Mouse (Mus musculus) ovary, postnatal 10 days (tissue): ENCODE results near the gene Prmt7.
A peak's percentile ranks its signal among the peaks of the same experiment; 100 is the strongest.
"Not testable (repeated sequence)": the region's sequence is repeated elsewhere in the genome, so short reads cannot be mapped to it uniquely, and the experiment has no call there.

Source experiments
- DNase-seq: peaks from one replicate; pipeline ENCODE4 v3.0.0; 2022; ENCODE audit warnings: low spot score

The Prmt7 gene

DNA sequence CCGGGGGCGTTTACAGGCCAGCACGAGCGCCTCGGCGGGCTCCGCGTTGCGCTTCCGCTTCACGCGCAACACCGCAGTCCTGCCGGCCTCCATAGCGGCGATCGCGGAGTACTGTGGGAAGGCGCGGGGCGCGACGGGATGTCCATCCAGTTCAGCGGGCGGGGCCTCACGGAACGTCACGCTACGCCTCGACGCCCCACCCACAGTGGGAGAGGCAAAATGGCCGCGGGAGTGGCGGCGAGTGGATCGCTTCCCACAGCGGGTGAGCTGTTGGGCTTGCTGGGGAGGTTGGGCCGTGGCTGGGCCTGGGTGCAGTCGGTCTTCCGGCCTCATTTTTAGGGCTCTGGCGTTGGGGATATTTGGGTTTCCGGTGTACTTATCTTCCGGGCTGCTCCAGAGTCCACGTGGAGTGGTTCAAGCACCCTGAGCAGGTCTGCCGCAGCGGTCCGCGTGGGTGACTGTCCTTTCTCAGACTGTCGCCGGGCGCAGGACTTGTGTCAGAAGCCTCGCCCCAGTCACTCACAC, at the start of gene Prmt7, which contains the start of gene Slc7a6os:
Gene Prmt7, plus strand, starts transcription at position 116 of the 525 bp plus-strand sequence.
Gene Slc7a6os, minus strand, starts transcription at position 115 of the 525 bp plus-strand sequence.
- peak; percentile 91 for DNase-seq

DNA sequence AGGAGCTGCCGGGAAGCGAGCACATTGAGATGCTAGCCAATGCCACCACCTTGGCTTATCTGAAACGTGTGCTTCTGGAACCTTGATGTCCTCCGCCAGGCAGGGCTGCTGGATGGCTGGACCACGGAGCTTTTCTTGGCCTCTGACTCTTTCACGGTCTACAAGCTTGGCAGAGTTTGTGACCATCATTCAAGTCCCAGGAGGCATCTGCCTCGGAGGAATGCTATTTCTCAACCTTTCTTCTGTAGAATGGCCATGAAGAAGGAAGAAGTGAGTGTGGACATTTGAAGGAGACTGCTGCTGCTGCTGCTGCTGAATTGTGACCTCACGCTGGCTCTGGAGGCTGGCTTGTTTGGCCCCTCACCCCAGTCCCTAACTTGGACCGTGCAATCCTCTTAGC, 47.5 kb upstream of the Prmt7 start:
- no peak for DNase-seq

DNA sequence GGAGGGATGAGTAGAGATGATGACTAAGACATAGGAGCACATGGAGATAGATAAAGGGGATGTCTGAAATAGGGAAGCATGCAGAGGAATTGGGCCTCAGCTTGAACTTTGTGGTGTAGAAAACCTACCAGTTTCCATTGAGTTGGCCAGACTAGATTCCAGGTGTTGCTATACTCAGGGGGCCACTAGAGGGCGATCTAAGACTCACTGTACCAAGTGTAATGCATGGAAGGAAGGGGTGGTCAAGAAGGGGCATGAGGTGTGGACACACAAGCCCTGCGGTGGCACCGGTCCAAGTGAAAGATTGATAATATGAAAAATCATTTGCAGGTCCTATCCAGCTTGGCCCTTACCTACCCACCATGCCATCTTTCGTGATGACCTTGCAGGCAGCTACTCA, 45.3 kb upstream of the Prmt7 start:
- DNase-seq = peak; percentile 44

DNA sequence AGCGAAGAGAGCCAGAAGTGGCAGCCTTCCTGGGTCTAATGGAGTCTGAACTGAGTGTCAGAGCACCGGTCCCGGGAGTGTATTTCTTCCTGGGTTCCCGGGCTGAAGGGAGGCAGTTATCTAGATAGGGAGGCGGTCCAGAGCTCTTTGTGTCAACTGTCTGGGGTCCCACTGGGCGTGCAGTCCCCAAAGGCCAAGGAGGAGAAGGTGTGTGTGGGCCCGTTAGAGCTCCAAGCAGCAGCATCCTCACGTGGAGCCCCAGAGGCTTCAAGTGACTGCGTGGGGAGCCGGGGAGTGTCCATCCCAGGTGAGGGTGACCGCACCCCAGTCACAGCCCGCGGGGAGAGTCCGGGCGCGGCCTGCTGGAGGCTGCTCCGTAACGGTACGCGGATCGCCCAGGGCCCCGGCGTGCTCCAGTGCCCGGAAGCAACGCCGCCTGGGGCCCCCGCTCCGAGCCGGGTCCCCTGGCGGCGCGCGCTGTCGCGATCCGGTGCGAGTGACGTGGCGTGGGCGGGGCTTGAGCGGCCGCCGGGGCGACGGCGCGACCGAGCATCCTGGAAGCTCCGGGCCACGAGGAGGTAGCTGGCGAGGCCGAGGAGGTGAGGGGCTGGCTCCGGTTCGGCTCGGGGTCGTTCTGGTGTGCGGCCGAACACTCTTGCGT, 42.2 kb upstream of the Prmt7 start, which contains the start of gene Slc7a6:
Gene Slc7a6, plus strand, starts transcription at position 502 of the 661 bp plus-strand sequence.
- peak; percentile 67 for DNase-seq

DNA sequence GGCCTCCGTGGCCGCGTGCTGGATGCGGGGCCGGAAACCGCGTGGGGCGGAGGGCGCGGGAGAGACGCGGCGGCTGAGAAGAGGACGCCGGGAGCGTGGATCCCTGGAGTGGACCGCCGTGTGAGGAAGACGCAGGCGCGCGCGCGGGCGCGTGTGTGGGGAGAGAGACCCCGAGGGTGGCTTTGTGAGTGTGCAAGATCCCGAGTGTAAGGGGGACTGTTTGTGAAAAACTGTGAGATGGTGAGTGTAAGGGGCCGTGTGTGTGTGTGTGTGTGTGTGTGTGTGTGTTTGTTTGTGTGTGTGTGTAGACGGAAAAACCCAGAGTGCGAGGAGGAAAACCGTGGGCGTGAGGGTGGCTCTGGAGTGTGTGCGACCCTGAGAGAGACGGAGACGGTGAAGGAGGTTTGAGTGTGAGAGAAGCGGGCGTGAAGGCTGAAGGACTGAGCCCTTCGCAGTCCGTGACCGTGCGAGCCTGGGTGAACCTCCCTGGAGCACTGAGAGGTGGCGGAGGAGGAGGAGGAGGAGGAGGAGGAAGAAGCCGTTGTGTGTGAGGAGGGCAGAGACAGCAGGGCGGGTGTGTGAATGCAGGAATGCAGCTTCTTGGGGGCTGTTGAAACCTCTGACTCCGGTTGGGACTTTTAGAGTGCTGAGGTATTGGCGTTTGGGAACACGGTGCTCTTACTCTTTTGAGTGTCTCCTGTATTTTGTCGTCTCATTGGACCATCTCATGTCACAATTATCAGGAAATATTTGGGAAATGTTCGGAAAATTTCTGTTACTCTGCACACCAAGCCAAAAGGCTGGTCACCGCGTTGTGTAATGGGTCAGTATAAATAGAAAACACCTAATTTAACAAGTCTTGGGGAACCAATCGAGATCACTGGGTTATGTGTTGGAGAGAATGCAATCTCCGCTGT, 41.5 kb upstream of the Prmt7 start:
- DNase-seq = no peak

DNA sequence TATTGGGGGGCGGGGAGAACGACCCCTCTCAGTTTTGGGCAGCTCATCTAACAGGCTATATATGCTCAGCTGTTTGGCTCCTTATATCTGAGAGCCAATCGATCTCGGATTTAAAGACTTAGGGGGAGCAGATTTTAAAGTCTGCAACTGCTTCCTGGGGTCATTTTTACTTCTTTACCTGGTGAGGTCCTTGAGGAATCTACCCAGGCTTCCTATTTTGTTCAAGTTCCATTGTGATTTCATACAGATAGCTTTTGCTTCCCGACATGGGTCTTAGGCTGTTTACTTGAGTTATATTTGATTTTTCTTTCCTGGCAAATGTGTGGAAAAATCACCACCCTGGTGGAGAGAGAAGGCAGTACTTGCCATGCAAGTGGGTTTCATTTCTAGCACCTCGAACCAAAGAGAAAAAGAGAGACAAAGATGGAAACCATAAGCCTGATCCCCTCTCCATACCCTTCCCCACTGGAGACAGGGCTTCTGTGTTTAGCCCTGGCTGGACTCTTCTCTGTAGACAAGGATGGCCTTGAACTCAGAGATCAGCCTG, 40.7 kb upstream of the Prmt7 start:
- DNase-seq = no peak

DNA sequence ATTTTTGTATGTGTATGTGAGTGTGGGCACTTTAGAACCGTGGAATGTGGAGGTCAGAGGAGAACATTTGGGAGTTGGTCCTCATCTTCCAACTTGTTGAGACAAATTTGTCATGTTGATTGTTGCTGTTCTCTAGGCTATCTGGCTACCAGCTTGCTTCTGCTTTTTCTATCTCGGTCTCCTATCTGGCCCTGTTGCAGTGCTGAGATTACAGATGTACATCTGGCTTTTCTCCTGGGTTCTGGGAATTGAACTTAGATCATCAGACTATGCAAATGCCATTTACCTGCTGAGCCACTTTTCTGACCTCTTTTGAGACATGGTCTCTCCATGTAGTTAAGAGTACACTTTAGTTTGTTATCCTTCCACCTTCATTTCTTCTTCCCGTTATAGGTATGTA, 37.2 kb upstream of the Prmt7 start:
- DNase-seq = no peak

DNA sequence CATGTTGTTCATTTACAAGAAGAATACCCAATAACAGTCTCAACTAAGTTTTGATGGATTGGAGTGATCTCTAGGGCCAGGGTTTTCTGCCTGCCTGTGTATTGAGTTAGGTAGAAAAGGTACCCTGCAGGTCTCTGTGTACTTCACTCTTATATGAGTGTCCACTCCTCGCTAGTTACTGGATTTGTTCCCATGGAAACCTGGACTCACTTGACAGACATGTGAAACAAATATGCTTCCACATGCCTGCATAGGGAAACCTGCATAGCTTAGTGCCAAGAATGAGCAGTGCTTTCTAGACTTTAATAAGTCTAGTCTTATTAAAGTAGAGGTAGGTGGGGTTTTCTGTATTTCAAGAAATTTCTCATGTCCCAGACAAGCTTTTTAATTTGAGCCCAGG, 33.8 kb upstream of the Prmt7 start:
- no peak for DNase-seq

DNA sequence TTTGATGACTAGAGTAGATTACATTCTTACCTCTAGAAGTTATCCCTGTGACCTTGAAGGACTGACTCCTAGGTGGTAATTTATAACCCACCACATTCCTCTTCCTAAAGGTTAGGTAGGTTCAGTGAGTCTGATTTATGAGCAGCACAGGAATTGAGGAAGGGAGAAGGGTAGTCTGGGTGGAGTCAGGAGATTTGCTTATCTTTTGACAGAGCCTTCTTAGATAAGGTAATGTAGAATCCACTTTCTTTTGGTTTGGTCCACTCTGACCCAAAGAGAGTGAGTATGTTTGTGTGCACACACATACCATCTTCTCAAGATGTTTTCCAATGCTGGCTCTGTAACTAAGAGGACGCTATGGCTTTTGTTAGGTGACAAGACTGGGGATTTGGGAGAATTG, 33.1 kb upstream of the Prmt7 start:
- DNase-seq = no peak

DNA sequence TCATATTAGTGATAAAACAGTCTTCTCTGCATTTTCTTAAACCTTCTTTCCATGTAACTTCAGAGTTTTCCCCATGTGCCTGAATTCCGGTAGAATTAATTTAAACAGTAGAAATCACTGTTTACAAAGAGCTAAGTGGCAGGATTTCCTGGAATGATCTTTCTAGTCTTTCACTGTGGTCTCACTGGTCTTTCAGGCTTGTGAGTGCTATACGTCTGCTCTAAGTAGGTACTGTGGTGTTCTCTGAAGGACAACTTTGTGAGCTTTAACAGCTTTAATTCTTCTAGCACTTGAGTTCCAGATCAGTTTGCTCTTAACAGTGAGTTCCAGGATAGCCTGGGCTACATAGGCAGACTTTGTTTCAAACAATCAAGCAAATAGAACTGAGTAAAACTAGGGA, 32.3 kb upstream of the Prmt7 start:
- no peak for DNase-seq

DNA sequence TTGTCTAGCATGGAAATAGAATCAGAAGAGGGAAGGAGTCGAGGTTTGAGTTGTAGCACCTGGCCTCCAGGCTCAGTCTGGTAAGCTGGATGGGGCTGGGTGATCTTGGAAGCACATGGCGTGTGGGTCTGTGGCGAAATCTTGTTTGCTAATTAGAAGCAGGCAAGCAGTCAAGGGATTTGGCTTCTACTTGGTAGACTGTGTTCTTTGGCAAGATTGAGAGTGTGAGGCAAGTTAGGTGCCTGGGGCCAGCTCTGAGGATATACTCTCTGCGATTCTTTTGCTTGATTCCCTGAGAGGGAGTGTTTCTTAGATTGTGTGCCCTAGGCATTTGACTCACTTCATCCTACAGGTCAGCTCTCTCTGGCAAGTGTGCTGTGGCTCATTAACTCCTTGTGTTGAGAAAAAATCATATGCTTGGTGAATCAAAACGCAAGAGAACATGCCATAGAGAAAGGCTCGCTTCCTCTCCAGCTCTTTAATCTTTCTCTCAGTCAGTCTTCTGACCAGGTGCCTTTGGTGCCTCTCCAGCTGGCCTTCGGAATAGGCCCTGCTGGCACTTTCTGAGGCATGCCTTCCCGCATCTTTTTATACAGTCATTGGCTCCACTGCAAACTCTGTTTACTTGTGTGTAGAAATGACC, 25.0 kb upstream of the Prmt7 start:
- no peak for DNase-seq

DNA sequence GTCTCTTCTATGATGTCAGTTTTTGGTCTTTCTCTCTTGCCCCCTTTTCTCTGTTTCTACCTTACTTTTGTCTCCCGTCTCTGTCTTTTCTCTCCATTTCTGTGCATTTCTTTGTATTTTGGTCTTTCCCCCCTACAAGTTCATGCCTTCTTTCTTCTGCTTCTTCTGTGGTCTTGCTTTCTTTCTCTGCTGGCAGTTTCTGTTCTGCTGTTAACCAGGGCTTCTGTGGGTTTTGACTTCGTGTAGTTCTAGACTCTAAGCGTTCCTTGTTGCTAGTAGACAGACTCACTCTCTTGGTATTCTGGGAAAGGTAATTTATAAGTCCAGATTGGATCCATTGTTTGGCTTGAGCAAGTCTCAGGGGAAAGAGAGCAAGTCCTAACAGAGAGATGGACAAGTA, 24.3 kb upstream of the Prmt7 start:
- no peak for DNase-seq

DNA sequence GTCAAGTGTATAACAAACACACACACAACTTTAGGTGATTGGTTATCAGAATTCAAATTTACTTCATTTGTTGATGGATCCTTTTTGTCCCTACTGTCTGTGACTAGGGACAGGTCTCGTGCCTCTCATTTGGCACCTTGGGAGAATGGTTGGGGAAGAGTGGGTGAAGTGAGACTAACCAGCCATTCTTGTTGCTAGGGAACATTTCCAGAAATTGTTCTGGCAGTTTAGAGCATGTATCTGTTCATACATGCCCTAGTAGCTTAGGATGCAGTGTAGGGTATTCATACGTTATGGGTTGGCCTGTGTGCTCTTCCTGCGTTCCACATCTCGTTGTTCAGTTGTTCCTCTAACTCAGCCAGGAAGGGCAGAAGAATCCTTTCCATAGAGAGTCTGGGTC, 21.6 kb upstream of the Prmt7 start:
- DNase-seq = no peak

DNA sequence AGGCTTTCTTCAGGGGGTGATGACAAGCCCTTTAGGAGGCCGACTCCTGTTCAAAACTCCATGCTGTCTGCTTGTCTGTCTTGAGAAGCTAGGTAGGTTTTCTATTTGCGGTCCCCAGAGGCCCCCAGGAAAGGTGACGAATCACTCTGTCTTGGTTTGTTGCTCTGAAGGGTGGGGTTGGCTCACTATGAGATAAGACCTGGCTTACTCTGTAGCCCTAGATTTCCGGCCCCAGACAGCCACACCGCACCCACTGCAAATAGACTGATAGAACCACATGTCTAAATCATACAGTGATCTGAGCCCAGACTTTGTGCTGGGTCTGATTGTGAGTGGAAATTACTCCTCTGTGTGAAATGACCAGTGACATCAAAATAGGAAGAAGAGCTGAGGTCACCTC, 19.1 kb upstream of the Prmt7 start:
- no peak for DNase-seq

DNA sequence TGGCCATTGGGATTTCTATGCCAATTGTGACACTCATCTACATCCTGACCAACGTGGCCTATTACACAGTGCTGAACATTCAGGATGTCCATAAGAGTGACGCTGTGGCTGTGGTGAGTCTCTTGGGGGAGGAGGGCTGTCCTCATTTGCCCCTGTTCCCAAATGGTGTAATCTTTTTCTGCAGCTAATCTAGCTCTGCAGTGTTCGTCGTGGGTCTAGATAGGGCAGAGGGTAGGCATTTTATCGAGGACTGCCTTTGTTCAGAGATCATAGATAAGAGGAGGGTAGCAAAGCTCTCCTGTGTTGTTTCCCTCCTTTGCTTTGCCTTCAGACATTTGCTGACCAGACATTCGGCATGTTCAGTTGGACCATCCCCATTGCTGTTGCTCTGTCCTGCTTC, 17.6 kb upstream of the Prmt7 start:
- DNase-seq = no peak

DNA sequence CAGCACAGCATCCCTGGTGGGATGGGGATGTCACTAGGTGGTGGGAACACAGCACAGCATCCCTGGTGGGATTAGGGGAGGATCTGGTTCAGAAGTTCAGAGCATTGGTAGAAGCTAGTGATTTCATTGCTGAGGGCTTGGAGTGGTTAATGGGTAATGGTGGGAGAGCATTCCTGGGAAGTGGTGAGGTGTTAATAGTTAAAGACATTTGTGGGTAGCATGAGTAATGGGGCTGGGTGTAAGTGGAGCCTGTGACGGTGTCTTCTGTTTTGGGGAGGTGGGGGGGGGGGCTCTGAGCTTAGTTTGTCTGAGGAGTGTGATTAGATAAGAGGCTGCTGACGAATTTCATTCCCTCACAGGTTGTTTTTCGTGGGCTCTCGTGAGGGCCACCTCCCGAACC, 16.7 kb upstream of the Prmt7 start:
- no peak for DNase-seq

DNA sequence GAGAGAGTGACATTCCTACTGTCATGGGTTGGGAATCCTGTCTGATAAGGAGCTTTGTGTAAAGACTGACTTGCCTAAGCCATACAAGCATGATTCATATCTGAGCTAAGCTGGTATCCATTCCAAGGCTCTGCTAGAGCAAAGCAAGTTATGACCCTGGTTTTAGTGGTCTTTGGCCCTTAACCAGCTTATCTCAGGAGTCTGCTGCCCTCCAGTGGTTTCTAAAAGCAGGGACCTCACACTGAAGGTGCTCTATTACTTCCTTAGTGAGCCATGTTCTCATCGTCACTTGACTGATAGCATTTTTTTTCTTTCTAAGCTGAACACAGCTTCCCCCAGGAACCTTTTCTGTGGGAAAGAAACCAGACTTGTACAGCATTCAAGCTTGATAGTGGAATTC, 12.0 kb upstream of the Prmt7 start:
- no peak for DNase-seq

DNA sequence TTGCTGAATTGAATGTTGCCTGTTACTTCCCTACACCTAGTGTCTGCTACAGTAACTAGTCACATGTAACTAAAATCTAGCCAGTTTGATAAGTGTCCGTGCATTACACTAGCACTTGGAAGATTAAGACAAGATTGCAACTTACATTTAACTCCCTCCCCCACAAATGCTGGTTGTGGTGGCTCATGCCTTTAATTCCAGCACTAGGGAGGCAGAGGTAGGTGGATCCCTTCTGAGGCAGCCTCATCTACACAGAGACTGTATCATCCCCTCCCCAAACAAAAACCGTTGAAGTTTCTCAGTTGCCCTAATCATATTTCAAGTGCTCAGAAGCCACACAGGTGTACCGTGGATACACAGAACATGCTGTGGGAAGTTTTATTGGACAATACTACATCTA, 11.1 kb upstream of the Prmt7 start:
- DNase-seq = not testable (repeated sequence)

DNA sequence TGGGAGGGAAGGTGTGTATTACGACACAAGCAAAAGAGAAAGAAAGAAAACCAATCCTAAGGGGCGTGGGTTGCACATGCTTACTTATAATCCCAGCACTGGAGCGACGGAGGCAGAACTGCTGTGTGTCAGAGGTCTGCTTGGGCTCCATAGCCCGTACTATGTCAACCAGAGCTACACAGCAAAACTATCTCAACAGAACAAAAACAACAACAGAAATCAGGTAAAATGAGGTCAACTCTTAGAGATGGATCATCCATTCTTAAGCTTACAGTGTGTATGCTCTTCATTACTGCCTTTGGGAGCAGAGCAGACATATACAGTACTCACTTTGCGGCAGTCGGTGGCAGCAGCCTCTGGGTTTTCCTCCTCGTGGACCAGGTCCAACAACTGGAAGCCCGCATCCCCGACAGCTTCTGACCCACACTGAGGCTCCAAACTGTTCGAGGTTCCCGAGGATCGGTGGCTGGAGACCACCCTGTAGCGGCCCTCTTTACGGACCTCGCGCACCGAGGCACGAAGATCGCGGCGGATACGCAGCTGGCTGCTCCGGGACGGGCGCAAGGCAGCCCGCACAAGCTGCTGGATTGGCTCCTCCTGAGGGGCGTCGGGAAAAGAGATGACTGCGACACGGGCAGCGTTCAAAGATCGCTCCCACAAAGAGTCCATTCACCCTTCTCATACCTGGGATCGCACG, 553 bp upstream of the Prmt7 start:
- no peak for DNase-seq

DNA sequence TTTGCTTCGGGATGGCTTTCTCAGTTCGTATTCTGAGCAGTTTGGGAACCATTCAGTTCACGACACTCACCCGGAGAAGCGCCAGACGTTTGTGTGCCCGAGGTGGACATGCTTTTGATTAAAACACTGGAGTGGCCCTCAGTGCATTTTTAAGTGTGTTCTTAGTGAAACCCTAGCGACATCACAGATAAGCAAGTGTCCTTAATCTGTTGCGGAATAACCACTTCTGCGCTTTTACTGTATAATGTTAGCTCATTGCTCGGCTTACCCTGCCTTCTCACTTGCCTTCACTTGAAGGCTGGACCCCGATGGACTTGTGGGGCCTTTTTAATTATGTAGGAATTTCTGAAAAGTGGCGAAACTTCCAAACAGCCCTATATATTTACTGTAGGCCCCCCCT, 685 bp downstream of the Prmt7 start:
- DNase-seq = no peak

DNA sequence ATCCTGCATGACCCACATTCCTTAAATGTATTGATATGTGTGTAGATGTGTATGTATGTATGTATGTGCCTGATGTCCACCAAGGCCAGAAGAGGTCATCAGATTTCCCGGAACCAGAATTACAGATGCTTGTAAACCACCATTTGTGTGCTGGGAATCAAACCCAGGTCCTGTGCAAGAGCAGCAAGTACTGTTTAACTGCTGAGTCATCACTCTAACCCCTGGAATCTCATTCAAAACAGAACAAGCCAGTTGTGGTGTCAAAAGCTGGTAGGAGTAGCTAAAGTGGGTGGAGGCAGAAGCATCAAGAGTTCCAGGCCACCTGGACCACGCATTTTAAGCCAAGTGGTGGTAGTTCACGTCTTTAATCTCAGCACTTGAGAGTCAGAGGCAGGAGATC, 3.2 kb downstream of the Prmt7 start:
- no peak for DNase-seq

DNA sequence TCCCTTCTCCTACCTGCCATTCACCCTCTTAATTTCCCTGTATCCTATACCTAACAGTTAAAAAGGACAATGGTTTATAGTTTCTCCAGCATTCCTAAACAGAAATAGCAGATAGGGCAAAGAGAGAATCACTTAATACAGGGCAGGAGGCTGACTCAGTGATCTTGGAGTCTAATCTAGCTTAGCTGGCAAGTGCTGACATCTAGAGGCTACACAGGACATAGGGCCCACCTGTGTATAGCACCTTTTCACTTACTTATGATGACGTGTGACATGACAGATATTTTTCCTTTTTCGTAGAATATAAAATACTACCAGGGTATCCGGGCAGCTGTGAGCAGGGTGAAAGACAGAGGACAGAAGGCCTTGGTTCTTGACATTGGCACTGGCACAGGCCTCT, 8.9 kb downstream of the Prmt7 start:
- DNase-seq = no peak
